Mouse (Mus musculus) lung, postnatal 4 days (tissue): ENCODE measurements around the gene Cenpt.

Experiments
- DNase-seq, 2 experiments: peaks; one replicate each; pipeline ENCODE4 v3.0.0; 2021

Cenpt gene

DNA sequence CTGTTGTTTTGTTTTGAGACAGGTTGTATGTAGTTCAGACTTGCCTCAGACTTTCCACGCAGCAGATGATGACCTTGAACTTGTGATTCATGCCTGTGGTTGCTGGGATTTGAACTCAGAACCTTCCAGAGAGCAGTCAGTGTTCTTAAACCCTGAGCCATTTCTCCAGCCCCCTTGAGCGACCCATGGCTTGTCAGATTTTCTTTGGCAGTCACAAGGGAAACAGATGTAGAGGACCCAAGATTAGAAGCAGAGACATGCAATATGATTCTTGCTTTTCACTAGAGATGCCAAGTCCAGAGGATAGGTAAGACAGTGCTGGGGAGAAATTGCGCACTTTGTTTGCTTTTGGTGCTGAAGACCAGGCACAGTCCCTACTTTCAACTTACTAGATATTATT is at the start of gene Cenpt:
TSS of gene Cenpt (minus strand) at position 101 of the 400 bp plus-strand sequence.
- no peak for DNase-seq

- no peak for DNase-seq
Observed at GRCm38 (mm10) chr8:105900941-105901616, 48.0 kb upstream of the Cenpt start.

DNA sequence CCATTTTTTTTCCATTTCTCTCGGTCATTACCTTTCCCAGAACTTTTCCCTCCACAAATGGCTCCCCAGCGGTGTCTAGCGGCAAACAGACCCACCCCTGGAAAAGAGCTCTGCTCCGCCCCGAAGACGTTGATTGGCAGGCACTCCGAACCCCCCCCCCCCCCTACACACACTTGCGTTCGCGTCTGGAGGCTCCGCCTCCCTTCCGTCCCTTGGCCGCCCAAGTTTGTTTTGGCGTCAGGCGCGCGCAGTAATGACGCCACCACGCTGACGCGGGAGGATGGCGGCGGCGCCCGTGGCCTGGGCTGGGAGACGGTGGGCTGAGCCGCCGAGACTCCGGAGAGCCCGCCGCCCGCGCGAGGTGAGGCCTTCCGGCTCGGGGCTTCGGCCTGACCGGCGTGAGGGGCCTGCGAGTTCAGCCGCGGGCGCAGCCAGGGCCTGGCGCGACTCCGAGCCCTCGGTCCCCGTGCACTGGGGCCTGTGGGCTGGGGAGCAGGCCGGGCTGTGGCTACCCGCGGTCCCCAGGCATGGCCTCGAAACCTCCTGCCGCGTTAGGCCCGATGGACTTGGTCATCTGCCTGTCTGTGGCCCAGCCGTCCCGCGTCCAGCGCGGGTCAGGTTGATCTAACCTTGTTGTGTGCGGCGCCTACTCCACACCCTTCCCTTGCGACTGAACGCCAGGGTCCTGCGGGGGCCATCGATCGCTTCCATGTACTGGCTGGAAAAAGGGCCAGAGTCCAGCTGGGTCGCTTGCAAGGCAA is 47.3 kb upstream of the Cenpt start, which contains the start of gene Pskh1:
TSS of gene Pskh1 (plus strand) at position 262 of the 761 bp plus-strand sequence.
- DNase-seq: peak; percentile 95 to 96

- DNase-seq: no peak
Observed at GRCm38 (mm10) chr8:105897801-105898480, 44.9 kb upstream of the Cenpt start.

GRCm38 (mm10) chr8:105893339-105893738 is 40.3 kb upstream of the Cenpt start, which contains the start of gene Nrn1l:
Gene Nrn1l (plus strand): TSS chr8:105893567.
- DNase-seq: peak; percentile 84 to 89

DNA sequence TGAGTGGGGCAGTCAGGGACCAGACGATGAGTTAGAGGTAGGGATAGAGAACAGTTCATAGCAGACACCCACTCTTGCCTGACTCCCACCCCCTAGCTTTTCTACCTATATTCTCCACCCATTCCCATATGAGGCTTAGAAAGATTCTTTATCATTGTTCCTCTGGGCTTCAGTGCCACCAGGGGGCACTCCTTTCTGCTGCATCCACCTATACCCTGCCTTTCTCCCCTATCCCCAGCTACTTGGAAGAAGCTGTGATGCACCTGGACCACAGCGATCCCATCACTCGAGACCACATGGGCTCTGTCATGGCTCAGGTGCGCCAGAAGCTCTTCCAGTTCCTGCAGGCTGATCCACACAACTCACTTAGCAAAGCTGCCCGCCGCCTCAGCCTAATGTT is 39.4 kb upstream of the Cenpt start:
- DNase-seq: peak in 1 of 2 experiments; percentile 13

GRCm38 (mm10) chr8:105890870-105891269 is 37.8 kb upstream of the Cenpt start:
- no peak for DNase-seq

- DNase-seq: no peak
Observed at GRCm38 (mm10) chr8:105889756-105890465, 36.8 kb upstream of the Cenpt start.

DNA sequence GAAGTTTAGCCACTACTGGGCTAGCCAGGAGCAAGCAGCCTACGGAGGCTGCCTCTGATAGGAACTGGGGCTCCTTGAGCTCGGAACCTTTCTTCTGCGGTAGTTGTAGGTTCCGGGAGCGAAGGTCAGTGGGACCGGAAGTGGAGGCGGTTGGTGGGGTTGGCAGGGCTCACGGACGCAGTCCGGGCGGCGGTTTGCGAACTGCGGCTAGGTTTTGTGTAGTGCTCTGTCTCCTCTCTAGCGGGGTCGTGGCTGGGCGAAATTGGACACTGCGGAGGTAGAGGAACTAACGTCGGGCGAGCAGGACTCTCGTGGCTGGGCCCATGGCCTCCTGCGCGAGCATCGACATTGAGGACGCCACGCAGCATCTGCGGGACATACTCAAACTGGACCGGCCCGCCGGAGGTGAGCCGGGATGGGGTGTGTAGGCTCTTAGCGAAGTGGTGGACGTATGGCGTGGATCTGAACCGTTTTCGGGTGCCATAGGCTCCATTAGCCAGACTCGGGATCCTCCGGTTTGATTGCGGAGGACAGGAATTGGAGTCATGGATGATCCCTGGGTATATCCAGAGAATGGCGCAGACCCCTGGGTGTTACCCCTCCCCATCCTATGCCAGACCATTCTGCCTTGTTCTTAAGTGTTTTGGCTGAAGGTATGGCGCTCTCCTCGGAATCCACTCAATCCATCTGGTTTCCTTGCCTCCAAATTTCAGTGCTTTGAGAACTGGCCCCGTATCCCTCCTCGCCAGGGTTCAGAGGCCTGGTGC is 27.9 kb upstream of the Cenpt start, which contains the start of gene Edc4:
TSS of gene Edc4 (plus strand) at position 128 of the 767 bp plus-strand sequence.
- DNase-seq: peak; percentile 89 to 94

DNA sequence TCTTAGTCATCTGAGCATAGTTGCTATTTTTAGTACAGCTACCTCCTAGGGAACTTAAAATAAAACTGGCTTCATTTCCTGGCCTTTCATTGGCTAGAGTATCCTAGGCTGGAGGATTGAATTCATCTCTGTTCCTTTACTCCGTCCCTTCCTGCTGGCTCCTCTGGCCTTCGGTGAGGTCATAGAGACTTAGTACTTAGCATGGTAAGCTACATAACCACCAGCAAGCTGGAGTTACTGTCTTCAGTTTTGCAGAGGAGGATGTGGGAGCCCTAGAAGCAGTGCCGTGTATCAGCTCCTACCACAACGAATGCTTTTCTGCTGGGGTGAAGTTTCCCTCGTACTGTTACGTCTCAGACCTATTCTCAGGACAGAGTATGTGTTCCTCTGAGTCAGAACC is 21.2 kb upstream of the Cenpt start:
- DNase-seq: no peak

DNA sequence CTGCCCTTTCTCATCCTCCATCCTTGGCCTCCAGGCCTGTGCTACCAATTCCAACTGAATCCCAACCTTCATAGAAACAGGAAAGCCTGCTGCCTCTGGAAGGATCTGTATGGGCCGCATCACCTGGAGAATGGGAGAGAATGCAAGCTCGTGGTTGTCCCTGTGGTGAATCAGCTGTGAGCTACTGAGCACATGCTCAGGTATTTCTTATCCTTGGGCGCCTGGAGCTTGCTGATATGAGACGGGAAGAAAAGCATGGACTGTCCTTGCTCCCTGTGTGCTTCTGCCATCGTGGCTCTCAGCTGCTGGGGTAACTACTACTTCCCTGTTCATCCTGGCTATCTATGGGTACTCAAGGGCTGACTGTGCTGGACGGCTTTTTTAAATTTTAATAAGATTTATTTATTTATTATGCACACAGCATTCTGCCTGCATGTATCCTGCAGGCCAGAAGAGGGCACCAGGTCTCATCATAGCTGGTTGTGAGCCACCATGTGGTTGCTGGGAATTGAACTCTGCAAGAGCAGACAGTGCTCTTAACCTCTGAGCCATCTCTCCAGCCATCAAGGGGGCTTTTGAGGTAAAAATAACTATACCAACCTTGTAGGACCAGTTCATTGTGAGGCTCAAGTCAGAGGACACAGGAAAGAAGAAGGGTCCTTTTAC is 13.4 kb upstream of the Cenpt start:
- peak in 1 of 2 experiments; percentile 16 for DNase-seq

- DNase-seq: peak in 1 of 2 experiments; percentile 27
Observed at GRCm38 (mm10) chr8:105861951-105862350, 8.9 kb upstream of the Cenpt start.

- DNase-seq: peak; percentile 96 to 99
Observed at GRCm38 (mm10) chr8:105860143-105860981, 7.3 kb upstream of the Cenpt start, which contains the start of gene Nutf2. Gene Nutf2 (plus strand): TSS chr8:105860580.

DNA sequence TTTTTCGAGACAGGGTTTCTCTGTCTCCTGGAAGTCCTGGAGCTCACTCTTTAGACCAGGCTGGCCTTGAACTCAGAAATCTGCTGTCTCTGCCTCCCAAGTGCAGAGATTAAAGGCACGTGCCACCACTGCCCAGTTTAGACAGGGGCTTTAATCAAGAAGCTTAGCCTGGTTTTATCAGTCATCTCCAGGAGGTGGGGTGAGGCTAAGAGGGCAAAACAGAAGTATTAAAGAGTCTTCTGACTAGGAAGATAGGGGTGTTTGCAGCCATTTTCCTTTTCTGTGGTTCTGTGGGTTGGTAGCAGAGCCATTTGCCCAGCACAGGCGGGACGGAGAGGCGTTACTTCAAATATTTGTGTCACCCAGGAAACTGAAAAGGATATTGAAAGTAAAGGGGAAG is 6.2 kb upstream of the Cenpt start:
- no peak for DNase-seq

DNA sequence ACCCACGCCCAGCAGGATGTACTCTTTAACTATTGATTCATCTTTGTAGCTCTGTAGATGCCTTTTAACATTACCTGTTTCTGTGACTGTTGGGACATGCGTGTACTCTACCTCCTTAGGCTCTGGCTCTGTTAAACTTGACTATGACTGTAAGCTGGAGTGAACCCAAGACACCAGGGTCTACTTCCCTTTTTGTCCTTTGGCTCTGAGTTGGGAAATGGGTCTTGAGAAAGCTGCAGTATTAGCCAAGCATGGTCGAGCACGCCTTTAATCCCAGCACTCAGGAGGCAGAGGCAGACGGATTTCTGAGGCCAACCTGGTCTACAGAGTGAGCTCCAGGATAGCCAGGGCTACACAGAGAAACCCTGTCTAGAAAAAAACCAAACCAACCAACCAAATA is 5.4 kb upstream of the Cenpt start:
- peak in 1 of 2 experiments; percentile 32 for DNase-seq

DNA sequence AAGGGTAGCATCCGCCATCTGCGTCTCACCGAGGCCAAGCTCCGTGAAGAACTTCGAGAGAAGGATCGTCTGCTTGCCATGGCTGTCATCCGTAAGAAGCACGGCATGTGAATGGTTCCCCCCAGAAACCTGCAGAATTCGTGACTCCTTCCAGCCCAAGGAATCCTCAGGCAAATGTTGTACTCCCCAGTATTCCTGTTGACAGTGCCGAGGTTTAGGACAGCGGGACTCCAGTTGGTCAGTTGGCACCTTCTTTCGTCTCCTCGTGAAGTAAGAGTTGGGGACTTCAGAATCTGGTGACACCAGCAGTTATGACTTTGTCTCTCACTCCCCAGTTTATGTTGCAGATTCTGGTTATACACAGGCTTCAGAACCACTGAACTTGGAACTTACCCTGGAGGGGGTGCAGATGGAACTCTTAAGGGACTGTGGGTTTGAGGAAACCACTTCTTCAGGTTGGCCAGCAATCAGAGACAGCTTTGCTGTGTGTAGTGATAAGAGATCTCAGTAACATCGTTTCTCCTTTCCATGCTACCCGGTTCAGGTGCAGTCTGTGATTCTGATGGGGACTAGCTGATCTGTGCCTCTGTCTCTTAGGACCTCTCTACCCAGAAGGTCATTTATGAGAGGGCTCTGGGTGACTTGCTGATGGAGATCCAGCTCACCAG is 3.2 kb upstream of the Cenpt start:
- no peak for DNase-seq

DNA sequence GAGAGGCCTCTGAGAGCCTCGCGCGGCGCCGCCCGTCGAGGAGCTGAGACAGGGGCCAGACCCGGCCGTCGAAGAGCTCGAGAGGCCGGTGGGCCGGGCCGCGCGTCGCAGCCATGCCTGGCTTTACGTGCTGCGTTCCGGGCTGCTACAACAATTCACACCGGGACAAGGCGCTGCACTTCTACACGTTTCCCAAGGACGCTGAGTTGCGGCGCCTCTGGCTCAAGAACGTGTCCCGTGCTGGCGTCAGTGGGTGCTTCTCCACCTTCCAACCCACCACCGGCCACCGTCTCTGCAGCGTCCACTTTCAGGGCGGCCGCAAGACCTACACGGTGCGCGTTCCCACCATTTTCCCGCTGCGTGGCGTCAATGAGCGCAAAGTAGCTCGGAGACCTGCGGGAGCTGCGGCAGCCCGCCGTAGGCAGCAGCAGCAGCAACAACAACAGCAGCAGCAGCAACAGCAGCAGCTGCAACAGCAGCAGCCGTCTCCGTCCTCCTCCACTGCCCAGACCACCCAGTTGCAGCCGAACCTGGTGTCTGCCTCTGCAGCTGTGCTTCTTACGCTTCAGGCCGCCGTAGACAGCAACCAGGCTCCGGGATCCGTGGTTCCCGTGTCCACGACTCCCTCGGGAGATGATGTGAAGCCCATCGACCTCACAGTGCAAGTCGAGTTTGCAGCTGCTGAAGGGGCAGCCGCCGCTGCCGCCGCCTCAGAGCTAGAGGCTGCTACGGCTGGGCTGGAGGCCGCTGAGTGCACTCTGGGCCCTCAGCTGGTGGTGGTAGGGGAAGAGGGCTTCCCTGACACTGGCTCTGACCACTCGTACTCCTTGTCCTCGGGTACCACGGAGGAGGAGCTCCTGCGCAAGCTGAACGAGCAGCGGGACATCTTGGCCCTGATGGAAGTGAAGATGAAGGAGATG is 2.4 kb upstream of the Cenpt start:
- DNase-seq: peak in 1 of 2 experiments; percentile 72

- DNase-seq: peak; percentile 94 to 95
Observed at GRCm38 (mm10) chr8:105854715-105855216, 1.7 kb upstream of the Cenpt start, which contains the start of gene Thap11. Gene Thap11 (plus strand): TSS chr8:105855132.
